Mouse (Mus musculus): Measurements from ENCODE around the gene Camta2. TPM values are rescaled to one million over a fixed set of nuclear protein-coding genes. Genes with fewer than 3 reads are reported as not detected.
A peak's percentile ranks its signal among the peaks of the same experiment; 100 is the strongest.

The Camta2 gene
- polyA plus RNA-seq, 1 experiment from 2014 or later: 16.9 TPM

DNA sequence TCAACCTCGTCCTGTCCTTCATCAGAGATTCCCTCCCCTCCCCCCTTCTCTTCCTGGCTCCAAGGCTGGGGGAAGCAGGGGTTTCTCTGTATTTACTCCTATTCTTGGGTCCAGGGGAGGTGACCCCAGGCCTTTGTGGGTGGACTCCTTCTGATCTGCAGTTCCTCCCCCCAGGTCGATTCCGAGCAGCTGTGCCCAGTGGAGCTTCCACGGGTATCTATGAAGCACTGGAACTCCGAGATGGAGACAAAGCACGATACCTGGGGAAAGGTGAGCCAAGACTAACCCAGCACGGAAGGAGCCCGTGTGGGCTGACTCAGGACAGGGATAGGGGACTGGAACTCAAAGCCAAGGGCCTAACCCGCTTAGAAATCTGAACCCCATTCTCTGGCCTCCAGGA is 29.9 kb downstream of the Camta2 start:
- Histone ChIP-seq H3K27ac (replicated peaks) (no peak overlapping the region), H3K4me1 (replicated peaks) (peaks cover 29% of the 10 kb centered on the region), H3K4me2 (no peak overlapping the region), H3K27me3 (no peaks in the 10 kb centered on the region), H3K36me3 (peaks cover 22% of the 10 kb centered on the region), H3K9me3 (no peaks in the 10 kb centered on the region), H3K4me3 (no peak overlapping the region), H3K9ac (no peak overlapping the region)
- ATAC-seq (ENCODE audit: low read depth): no peak
- 63% methylated on average over 9 of the region's 9 CpGs for WGBS

DNA sequence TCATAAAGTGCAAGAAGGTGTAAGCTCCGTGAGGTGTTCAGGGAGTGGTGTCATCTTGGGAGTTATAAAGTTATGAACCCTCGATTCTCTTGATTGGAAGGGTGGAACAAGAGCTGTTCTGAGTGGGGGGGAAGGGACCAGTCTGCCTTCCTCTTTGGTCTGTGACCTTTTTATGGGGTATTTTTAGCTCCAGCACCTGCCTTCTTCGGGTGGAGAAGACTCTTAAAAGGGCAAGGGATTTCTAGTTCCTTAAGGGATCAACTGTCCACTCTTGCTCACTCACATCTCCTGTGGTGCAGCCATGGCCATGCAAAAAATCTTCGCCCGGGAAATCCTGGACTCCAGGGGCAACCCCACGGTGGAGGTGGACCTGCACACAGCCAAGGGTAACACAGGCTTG is 30.3 kb downstream of the Camta2 start:
- H3K4me1 ChIP-seq (replicated peaks): peaks cover 33% of the 10 kb centered on the region
- H3K9ac ChIP-seq: no peak overlapping the region
- no peak overlapping the region for H3K4me3 ChIP-seq
- 55% methylated on average over 6 of the region's 6 CpGs for WGBS
- no peak for ATAC-seq (ENCODE audit: low read depth)
- H3K27ac ChIP-seq (replicated peaks): no peak overlapping the region
- peaks cover 21% of the 10 kb centered on the region for H3K36me3 ChIP-seq
- H3K4me2 ChIP-seq: no peak overlapping the region
- no peaks in the 10 kb centered on the region for H3K9me3 ChIP-seq
- H3K27me3 ChIP-seq: no peaks in the 10 kb centered on the region

DNA sequence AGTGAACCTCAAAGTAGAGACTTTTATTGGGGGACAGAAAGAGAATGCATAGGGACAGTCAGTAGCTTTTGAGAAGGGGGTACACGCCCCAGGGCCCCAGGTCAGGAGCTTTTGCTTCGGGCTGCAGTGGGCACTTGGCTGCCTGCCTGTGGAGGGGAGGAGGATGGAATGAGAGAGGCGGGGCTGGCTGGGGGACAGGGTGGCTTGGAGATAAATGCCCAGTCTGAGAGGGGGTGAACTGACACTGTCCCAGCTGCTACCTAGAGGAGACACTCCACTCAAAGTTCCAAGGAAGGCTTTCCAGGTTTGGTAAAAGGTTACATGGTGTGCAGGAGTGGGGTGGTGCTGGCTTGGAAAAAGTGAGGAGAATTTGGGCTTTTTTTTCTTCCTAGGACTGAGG is 30.9 kb downstream of the Camta2 start, which contains the start of gene Eno3:
Eno3 (plus strand) TSS at position 239 of the 400 bp plus-strand sequence.
- peak within 1 kb of the TSS; percentile 98 for H3K9ac ChIP-seq
- H3K27ac ChIP-seq (replicated peaks): peak within 1 kb of the TSS; percentile 98
- ATAC-seq (ENCODE audit: low read depth): no peak
- H3K4me1 ChIP-seq (replicated peaks): peaks cover 39% of the 10 kb centered on the region
- peak within 1 kb of the TSS; percentile 100 for H3K4me3 ChIP-seq
- H3K36me3 ChIP-seq: peaks cover 21% of the 10 kb centered on the region
- 7% methylated on average over 3 of the region's 3 CpGs for WGBS
- no peaks in the 10 kb centered on the region for H3K9me3 ChIP-seq
- H3K27me3 ChIP-seq: no peaks in the 10 kb centered on the region
- H3K4me2 ChIP-seq: peak within 1 kb of the TSS; percentile 92

- peak overlapping the region; percentile 92 for H3K4me2 ChIP-seq
- H3K36me3 ChIP-seq: peaks cover 23% of the 10 kb centered on the region
- H3K4me1 ChIP-seq (replicated peaks): peaks cover 44% of the 10 kb centered on the region
- H3K9me3 ChIP-seq: no peaks in the 10 kb centered on the region
- 4% methylated on average over 16 of the region's 16 CpGs for WGBS
- H3K27me3 ChIP-seq: no peaks in the 10 kb centered on the region
- peak overlapping the region; percentile 98 for H3K27ac ChIP-seq (replicated peaks)
- H3K4me3 ChIP-seq: peak overlapping the region; percentile 100
- ATAC-seq (ENCODE audit: low read depth): no peak
- peak overlapping the region; percentile 98 for H3K9ac ChIP-seq
Measured at GRCm38 (mm10) chr11:70656456-70656927, 31.4 kb downstream of the Camta2 start.

DNA sequence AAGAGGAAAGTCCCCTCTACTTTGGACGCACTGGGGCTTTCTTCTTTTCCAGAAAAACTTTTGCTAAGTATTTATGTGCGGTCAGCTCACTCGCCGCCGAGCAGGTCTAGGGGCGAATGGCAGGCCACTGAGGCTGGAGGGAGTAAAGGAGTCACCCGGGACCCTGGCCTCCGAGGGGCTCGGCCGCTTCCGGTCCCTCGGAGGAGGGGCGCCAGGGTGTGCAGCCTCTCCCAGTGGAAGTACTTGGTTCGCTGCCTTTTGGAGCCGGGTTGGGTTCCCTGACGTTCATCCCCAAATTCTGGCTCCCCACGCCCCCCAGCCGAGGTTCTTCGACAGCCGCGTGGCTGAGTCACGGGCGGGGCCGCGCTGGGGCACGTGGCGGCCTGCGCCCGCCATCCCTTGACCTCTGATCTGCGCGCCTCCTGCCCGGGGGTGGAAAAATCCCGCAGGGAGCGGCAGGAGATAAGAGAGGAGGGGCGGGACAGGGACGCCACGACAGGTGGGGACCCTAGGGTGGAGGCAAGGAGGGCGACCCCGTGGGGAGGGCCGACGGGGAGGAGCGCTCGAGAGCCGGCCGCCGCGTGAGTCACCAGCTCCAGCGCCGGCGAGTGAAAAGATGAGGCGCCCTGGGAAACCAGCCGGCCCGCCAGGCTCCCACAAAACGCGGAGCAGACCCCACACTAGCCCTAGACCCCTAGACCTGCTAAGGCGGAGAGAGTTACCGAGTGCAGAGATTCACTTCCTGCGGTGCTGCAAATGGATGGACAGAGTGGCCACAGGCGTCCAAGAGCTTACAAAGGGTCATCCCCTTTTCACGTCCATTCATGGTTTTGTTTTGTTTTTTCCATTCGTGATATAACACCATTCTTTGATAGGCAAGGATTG is 32.1 kb downstream of the Camta2 start:
- H3K36me3 ChIP-seq: peaks cover 26% of the 10 kb centered on the region
- H3K27ac ChIP-seq (replicated peaks): peak overlapping the region; percentile 98
- H3K4me2 ChIP-seq: peak overlapping the region; percentile 92
- ATAC-seq (ENCODE audit: low read depth): peak; percentile 20; the same call in 1 of the 2 replicates
- under 1% methylated on average over 54 of the region's 61 CpGs for WGBS
- H3K9ac ChIP-seq: peak overlapping the region; percentile 98
- H3K4me3 ChIP-seq: peak overlapping the region; percentile 100
- H3K27me3 ChIP-seq: no peaks in the 10 kb centered on the region
- no peaks in the 10 kb centered on the region for H3K9me3 ChIP-seq
- H3K4me1 ChIP-seq (replicated peaks): peaks cover 50% of the 10 kb centered on the region

- Histone ChIP-seq H3K9me3 (no peaks in the 10 kb centered on the region), H3K27me3 (no peaks in the 10 kb centered on the region), H3K4me3 (peak overlapping the region; percentile 100), H3K4me1 (replicated peaks) (peaks cover 54% of the 10 kb centered on the region), H3K9ac (peak overlapping the region; percentile 98), H3K36me3 (peaks cover 28% of the 10 kb centered on the region), H3K4me2 (peak overlapping the region; percentile 92), H3K27ac (replicated peaks) (peak overlapping the region; percentile 98)
- WGBS: under 1% methylated on average over 46 of the region's 48 CpGs
- peak; percentile 60 for ATAC-seq (ENCODE audit: low read depth)
Measured at GRCm38 (mm10) chr11:70654923-70655570, 32.9 kb downstream of the Camta2 start.

GRCm38 (mm10) chr11:70654198-70654922 is 33.5 kb downstream of the Camta2 start, which contains the start of gene Pfn1:
Gene Pfn1 (minus strand): TSS chr11:70654644.
- Histone ChIP-seq H3K27me3 (no peaks in the 10 kb centered on the region), H3K4me3 (peak within 1 kb of the TSS; percentile 100), H3K36me3 (peaks cover 35% of the 10 kb centered on the region), H3K4me2 (peak within 1 kb of the TSS; percentile 92), H3K4me1 (replicated peaks) (peaks cover 54% of the 10 kb centered on the region), H3K27ac (replicated peaks) (peak within 1 kb of the TSS; percentile 98), H3K9me3 (no peaks in the 10 kb centered on the region), H3K9ac (peak within 1 kb of the TSS; percentile 98)
- ATAC-seq (ENCODE audit: low read depth): peak; percentile 64
- WGBS: under 1% methylated on average over 56 of the region's 61 CpGs

DNA sequence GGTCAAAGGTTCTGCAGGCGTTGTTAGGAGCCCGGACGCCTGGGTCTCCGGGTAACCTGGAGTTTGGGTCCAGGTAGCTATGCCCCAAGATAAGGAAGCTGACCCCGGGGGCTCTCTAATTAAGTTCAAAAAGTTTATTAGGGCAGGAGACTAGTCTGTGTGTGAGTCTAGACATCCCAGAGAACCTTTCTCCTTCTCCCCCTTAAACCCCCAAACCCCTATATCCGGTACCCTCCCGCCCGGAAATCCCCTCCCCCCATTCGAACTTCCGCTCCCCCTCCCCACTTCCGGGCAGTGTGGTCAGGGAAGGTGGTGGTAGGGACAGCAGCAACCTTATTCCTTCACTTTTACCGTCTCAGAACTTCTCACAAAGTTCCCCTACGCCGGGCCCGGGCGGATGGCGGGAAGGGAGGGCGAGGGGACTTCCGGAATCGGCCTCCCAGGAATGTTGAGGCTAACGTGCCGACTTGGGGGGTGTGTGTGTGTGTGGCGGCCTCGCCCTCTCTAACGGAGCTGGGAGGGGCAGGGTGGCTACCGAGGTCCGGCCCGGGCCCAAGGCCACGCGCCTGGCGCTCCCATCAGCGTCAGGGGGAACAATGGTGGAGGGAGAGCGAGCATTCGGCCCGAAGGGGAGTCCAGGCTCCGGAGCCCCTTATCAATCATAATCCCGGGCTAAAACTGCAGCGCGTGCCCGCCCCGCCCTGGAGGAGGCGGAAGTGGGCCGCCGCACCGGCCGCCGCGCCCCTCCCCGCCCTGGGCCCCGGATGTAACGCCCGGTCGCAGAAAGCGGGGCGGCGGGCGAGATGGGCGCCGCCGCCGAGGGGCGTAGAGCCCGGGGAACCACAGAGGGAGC is 34.3 kb downstream of the Camta2 start:
- Histone ChIP-seq H3K4me3 (peak overlapping the region; percentile 100), H3K9ac (peak overlapping the region; percentile 98), H3K4me1 (replicated peaks) (peaks cover 62% of the 10 kb centered on the region), H3K27me3 (no peaks in the 10 kb centered on the region), H3K36me3 (peaks cover 42% of the 10 kb centered on the region), H3K9me3 (no peaks in the 10 kb centered on the region), H3K27ac (replicated peaks) (peak overlapping the region; percentile 98), H3K4me2 (peak overlapping the region; percentile 92)
- ATAC-seq (ENCODE audit: low read depth): peak; percentile 54
- under 1% methylated on average over 44 of the region's 63 CpGs for WGBS

DNA sequence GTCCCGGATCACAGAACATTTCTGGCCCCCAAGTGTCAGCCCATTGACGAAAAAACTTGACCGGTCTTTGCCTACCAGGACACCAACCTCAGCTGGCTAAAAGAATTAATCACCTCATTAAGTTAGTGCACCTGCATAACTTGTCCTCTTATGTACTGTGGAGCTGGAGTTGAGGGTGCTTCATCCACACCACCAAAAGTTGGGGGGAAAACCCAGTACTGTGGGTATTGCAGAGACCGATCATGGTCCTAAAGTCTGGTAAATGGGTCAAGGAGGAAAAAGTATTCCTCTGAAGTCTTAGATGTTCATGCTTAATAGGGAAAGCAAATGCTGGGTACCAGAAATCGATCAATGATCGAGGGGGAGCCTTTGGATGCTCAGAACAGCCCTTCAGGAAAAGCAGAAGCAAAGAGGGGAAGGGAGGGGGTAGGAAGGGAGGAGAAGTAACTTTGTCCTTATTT is 35.0 kb downstream of the Camta2 start:
- no peaks in the 10 kb centered on the region for H3K27me3 ChIP-seq
- no peak for ATAC-seq (ENCODE audit: low read depth)
- peaks cover 69% of the 10 kb centered on the region for H3K4me1 ChIP-seq (replicated peaks)
- peak overlapping the region; percentile 100 for H3K4me3 ChIP-seq
- peak overlapping the region; percentile 92 for H3K4me2 ChIP-seq
- peaks cover 42% of the 10 kb centered on the region for H3K36me3 ChIP-seq
- H3K27ac ChIP-seq (replicated peaks): peak overlapping the region; percentile 98
- H3K9me3 ChIP-seq: no peaks in the 10 kb centered on the region
- WGBS: 62% methylated on average over 6 of the region's 6 CpGs
- H3K9ac ChIP-seq: peak overlapping the region; percentile 98

DNA sequence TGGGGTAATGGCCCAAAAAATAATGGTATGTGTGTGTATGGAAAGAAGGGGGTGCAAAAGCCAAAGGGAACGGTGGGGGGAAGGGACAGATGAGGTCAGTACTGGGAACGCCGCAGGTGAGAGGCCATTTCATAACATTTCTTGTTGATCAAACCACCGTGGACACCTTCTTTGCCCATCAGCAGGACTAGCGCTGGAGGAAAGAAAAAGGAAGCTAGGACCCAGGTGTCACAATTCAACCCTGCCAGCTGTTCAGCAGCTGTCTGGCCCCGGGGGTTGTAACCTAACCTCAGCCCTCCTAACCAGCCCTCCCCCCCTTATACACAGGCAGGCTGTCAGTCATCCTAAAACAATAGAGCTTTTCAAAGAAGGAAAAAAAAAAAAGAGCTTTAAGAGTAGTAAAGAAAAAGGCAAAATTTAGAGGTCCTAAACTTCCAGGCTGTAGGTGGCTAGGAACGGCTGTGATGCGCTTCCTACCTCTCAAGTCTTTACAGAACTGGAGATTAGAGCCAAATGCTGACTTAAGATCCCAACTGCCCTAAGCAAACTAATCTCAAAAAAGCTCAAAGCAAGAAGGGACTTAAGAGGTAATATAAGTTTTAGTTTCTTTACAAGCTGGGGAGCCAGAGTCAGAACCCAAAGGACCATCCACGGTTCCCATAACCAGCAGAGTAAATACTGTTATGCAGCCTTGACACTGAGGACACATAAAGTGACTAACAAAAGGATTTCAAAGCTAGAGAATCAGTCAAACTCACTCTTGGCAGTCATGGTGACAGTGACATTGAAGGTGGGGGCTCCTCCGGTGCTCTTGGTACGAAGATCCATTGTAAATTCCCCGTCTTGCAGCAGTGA is 35.6 kb downstream of the Camta2 start:
- Histone ChIP-seq H3K9ac (peak overlapping the region; percentile 98), H3K4me1 (replicated peaks) (peaks cover 72% of the 10 kb centered on the region), H3K36me3 (peaks cover 42% of the 10 kb centered on the region), H3K27ac (replicated peaks) (no peak overlapping the region), H3K9me3 (no peaks in the 10 kb centered on the region), H3K4me2 (peak overlapping the region; percentile 92), H3K27me3 (no peaks in the 10 kb centered on the region), H3K4me3 (peak overlapping the region; percentile 100)
- ATAC-seq (ENCODE audit: low read depth): no peak
- WGBS: 70% methylated on average over 12 of the region's 12 CpGs

Measured in neural tube, embryonic 13.5 days (tissue).